Mouse (Mus musculus) spleen, postnatal 4 days (tissue): ENCODE results near the gene Usp15.
A peak's percentile ranks its signal among the peaks of the same experiment; 100 is the strongest.

Experiments used
- DNase-seq, 2 experiments: peaks; one replicate each; pipeline ENCODE4 v3.0.0; 2022; ENCODE audit warnings: low spot score in 2 of 2

Usp15 gene

DNA sequence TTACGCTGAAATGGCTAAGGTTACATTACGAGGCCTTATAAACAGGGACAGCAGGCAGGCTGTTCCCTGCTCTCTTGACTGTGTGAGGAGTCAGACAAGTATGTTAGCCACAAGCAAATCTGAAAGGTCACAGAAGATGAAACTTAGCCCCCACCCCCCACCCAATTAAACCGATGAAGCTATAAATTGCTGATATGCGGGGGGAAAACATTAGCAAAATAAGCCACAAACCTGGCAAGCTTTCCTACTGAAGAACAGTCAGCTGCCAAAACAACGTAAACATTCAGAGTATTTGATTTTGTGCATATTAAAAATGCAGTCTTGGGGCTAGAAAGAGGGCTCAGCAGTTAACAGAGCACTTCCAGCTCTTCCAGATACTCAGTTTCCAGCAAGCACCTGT lies 88.7 kb downstream of the Usp15 start:
- no peak for DNase-seq

GRCm38 (mm10) chr10:123101303-123101702 lies 95.5 kb downstream of the Usp15 start:
- no peak for DNase-seq

- no peak for DNase-seq
Measured at GRCm38 (mm10) chr10:123100584-123100983, 96.2 kb downstream of the Usp15 start.

GRCm38 (mm10) chr10:123094504-123094903 lies 102.3 kb downstream of the Usp15 start:
- DNase-seq: peak in 1 of 2 experiments; percentile 15

GRCm38 (mm10) chr10:123092577-123092976 lies 104.2 kb downstream of the Usp15 start:
- peak in 1 of 2 experiments; percentile 34 for DNase-seq

DNA sequence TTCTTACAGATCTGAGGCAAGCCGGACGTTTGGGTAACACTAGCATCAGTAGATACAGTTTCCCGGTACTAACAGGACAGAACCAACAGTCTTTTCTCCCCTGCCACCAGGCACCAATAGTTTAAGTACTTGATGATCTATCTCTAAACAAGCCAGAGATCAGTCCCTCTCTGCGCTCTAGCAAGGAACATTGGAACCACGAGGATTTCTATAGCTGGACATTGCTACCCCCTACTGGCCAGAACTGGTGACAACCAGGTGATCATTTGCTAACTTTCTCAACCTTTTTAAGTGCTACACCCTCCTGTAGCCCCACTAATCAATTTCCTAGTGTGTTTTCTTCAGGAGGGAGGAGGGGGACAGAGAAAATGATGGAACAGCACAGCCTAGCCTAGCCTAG lies 105.1 kb downstream of the Usp15 start:
- DNase-seq: peak; percentile 27 to 67

DNA sequence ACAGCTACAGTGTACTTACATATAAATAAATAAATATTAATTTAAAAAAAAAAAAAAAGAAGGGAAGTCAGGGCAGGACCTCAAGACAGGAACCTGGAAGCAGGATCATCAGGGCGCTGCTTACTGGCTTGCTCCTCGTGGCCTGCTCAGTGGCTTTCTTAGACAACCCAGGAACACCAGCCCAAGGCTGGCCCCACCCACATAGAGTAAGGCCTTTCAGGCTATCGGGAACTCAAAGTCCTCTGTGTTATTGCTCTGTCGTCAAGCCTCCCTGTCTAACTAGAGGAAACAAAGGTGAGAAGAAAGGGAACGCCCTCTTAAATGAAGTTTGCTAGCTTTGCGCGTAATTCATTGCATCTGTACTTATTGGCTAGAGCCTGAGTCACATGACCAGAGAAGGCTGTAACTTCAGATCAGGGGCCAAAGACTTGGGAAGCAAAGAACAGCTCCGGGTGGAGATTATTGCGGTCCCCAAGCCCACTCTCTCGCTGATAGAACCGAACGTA lies 107.3 kb downstream of the Usp15 start:
- no peak for DNase-seq

GRCm38 (mm10) chr10:123086847-123087246 lies 109.9 kb downstream of the Usp15 start:
- no peak for DNase-seq

DNA sequence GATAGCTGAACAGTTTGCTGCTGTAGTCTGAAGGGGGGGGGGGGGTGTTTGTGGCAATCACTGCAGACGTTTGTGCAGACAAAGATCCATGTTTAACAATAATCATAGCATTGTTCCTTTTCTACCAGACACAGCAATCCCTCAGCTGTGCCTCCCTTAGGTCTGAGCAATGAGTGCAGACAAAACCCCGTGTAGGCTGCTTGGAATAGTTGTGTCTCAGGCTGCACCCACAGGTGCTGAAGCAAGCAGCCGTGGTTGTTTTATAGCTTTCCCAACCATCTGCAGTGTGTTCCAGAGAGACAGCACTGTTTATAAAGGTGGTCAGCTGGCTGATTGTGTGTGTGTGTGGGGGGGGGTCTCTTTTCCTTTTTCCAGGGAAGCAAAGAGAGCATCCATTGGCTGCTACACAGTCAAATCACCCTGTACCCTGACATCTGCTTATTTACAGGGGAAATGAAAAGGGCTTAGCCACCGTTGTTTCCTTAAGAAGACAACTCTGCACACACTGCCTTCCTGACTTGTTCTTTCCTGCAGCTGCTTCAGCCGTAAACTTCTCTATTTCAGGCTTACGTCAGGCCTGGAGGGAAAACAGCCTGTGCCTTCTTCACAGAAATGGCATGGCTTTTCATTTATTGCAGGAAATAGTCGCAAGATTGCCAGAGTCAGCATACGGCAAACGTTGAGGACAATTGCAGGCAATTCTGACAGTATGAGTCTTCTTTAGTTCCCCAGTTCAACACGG lies 111.7 kb downstream of the Usp15 start:
- no peak for DNase-seq

- DNase-seq: no peak
Measured at GRCm38 (mm10) chr10:123084307-123084706, 112.5 kb downstream of the Usp15 start.

DNA sequence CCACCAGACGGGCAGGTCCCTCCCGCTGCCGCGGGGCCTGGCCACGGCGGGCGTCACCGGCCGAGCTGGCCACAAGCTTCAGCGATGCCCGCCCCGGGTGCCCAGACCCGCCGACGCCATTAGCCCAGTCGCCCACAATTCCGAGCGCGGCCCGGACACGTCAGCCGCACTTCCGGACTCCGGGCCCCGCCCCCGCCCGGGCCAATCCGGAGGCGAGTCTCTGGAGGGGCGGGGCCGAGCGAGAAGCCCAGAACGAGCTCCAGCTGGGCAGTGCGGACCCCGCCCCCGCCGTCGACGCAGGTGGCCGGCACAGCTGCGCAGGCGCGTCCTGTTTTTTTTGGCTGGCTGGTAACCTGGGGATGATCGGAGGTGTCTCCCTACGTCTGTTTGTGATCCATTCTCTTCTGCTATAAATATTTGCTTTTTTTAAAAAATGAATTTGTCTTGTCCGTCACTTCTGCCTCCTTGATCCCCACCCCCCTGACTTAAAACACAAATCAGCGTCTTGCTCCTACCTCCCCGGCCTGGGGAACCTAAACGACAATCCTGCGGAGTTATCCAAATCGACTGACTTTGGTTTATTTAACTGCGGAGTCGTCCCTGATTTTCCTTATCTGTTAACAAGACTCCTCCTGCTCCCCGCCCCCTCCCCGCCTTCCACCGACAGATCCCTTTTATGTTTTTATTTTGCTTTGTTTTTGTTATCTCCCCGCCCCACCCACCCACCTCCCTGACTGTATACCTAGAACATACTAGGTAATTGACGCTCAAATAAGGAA lies 120.4 kb downstream of the Usp15 start, which contains the start of gene Mon2:
Gene Mon2 (minus strand): TSS at position 261 of the 779 bp plus-strand sequence.
- peak; percentile 96 to 98 for DNase-seq

- DNase-seq: peak in 1 of 2 experiments; percentile 27
Measured at GRCm38 (mm10) chr10:123075751-123076242, 121.0 kb downstream of the Usp15 start.

DNA sequence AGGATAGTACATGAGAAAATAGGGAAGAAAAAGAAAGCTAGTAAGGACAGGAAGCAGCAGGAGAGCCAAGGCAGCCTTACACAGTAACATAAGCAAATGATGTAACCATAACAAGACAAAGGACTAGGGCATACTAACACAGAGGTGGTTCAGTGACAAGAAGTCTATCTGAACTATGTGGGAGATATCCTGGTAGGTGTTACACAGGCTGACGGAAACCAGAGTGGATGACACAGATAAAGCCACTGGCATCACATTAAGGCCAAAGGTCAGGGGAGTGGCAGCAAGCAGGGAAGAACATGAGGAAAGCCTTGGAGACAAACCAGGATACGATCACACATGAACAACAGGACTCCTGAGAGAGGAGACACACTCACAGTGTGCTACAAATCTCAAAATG lies 124.8 kb downstream of the Usp15 start:
- DNase-seq: no peak

DNA sequence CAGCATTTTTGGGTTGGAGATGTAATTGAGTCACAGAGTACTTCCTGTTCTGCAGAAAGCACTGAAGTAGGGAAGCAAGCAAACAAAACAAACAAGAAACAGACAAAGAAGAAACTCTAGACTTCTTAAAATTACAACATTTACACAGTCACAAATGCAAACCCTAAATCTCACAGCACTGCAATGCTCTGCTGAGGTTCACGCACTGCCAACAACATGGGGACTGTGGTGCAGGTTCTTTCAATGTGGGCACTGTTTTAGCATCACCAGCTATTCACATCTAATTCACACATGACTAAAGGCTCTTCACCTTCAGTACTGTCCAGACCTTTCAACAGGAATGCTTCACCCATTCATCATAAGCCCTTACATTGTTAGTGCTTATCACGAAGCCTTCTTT lies 133.8 kb downstream of the Usp15 start:
- DNase-seq: no peak

- no peak for DNase-seq
Measured at GRCm38 (mm10) chr10:123060831-123061230, 136.0 kb downstream of the Usp15 start.

GRCm38 (mm10) chr10:123057082-123057481 lies 139.7 kb downstream of the Usp15 start:
- no peak for DNase-seq

DNA sequence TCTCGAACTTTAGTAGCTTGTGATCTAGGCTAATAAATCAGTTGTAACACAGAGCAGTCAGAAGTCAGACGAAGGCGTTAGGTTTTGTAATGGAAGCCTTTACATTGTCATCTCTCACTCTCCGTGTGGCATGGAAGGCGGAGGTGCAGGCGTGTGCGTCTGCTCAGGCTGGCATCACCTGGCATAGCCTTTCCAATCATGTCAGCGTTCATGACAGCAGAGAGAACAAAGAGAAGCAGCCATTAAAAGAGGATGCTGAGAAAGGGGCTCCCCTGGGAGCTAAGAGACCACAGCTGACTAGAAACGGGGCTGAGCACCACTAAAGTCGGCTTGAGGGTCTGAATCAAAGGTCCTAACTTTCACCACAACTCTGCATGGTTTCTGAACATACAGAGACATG lies 140.3 kb downstream of the Usp15 start:
- no peak for DNase-seq

DNA sequence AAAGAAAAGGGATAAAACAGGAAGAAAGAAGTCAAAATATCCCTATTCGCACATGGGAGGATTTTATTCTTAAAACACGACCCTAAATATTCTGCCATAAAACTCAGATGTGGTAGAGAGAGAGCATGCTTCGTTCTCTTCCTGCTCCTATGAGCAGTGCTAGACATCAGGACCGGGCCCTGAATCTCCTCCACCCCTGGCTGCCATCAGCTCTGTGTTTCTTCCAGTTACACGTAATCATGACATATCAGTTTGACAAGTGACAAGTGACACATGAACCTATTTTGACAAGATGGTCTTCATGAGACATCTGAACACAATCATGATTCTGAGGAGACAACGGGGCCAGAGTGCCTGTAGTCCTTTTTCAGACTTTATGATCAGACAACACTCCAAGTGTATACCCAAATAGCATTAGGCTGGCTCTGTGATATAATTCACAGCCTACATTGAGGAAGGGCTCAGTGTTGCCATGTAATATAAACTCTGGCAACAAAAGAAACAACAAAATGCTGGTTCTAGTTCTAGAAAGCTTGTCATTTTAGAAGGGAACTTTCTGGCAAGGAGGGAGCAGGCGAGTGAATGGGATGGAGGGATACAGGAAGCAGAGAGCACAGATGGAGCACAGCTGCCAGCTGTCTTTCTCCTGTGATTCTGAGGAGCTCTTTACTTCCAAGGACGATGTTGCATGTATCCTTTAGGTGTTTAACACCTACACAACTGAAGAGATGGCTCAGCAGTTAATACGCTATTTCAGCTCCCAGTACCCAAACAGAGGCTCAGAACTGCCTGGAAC lies 141.4 kb downstream of the Usp15 start:
- DNase-seq: no peak
